Mouse (Mus musculus) bone marrow macrophage, adult 2 months (primary cell): ENCODE results near the gene Ppp6r2.

Experiments used
- CTCF ChIP-seq: IDR thresholded peaks from 2 replicates; pipeline ENCODE4 v1.5.1; 2012; ENCODE audit warnings: low read depth, mild to moderate bottlenecking, low read length, moderate library complexity
- POLR2A ChIP-seq: IDR thresholded peaks from 2 replicates; pipeline ENCODE4 v1.6.1; 2012; ENCODE audit warnings: mild to moderate bottlenecking, low read depth, low read length, borderline replicate concordance

- no peak for TF ChIP-seq POLR2A
- no peak for TF ChIP-seq CTCF
These were observed 1.1 kb downstream of the Ppp6r2 start for GRCm38 (mm10) chr15:89212495-89212894.
